Mouse (Mus musculus): Measurements from ENCODE around the gene St6galnac3. TPM values are rescaled to one million over a fixed set of nuclear protein-coding genes. Genes with fewer than 3 reads are reported as not detected.

St6galnac3 gene
- polyA plus RNA-seq, 2 experiments = 20.7 to 36.0 TPM

- Histone ChIP-seq H3K4me3 (replicated peaks; ENCODE audit: low read length) (no peak overlapping the region), H3K36me3 (ENCODE audit: control insufficient read depth, insufficient read depth, low read length) (no peaks in the 10 kb centered on the region), H3K27ac (replicated peaks; ENCODE audit: low read depth, low read length) (no peak overlapping the region), H3K27me3 (ENCODE audit: control insufficient read depth, insufficient read depth, low read length) (no peaks in the 10 kb centered on the region), H3K9ac (ENCODE audit: low read depth, low read length, severe bottlenecking) (no peak overlapping the region), H3K4me1 (ENCODE audit: control insufficient read depth, insufficient read depth, low read length) (no peaks in the 10 kb centered on the region), H3K9me3 (ENCODE audit: control insufficient read depth, low read length) (no peaks in the 10 kb centered on the region), H3K4me2 (replicated peaks; ENCODE audit: low read depth, low read length, severe bottlenecking) (no peak overlapping the region)
- 84% methylated on average over 10 of the region's 10 CpGs for WGBS
- DNase-seq (ENCODE audit: low spot score) = no peak
- no peak for ATAC-seq (ENCODE audit: low FRiP score, low read depth)
- no peak for TF ChIP-seq POLR2A (IDR thresholded peaks at IDR 0.05; ENCODE audit: borderline replicate concordance, extremely low read depth, insufficient read depth, insufficient read length)
Measured at GRCm38 (mm10) chr3:153201835-153202234, 523.1 kb downstream of the St6galnac3 start.

- H3K9me3 ChIP-seq (ENCODE audit: control insufficient read depth, low read length) = no peaks in the 10 kb centered on the region
- no peak for DNase-seq (ENCODE audit: low spot score)
- 92% methylated on average over 12 of the region's 12 CpGs for WGBS
- no peaks in the 10 kb centered on the region for H3K4me1 ChIP-seq (ENCODE audit: control insufficient read depth, insufficient read depth, low read length)
- no peak for TF ChIP-seq POLR2A (IDR thresholded peaks at IDR 0.05; ENCODE audit: borderline replicate concordance, extremely low read depth, insufficient read depth, insufficient read length)
- no peaks in the 10 kb centered on the region for H3K27me3 ChIP-seq (ENCODE audit: control insufficient read depth, insufficient read depth, low read length)
- no peak overlapping the region for H3K4me3 ChIP-seq (replicated peaks; ENCODE audit: low read length)
- ATAC-seq (ENCODE audit: low FRiP score, low read depth) = no peak
- H3K36me3 ChIP-seq (ENCODE audit: control insufficient read depth, insufficient read depth, low read length) = no peaks in the 10 kb centered on the region
- no peak overlapping the region for H3K4me2 ChIP-seq (replicated peaks; ENCODE audit: low read depth, low read length, severe bottlenecking)
- no peak overlapping the region for H3K9ac ChIP-seq (ENCODE audit: low read depth, low read length, severe bottlenecking)
- no peak overlapping the region for H3K27ac ChIP-seq (replicated peaks; ENCODE audit: low read depth, low read length)
Measured at GRCm38 (mm10) chr3:153200801-153201200, 524.2 kb downstream of the St6galnac3 start.

GRCm38 (mm10) chr3:153200076-153200475 lies 524.9 kb downstream of the St6galnac3 start:
- no peak overlapping the region for H3K4me3 ChIP-seq (replicated peaks; ENCODE audit: low read length)
- no peaks in the 10 kb centered on the region for H3K4me1 ChIP-seq (ENCODE audit: control insufficient read depth, insufficient read depth, low read length)
- H3K9ac ChIP-seq (ENCODE audit: low read depth, low read length, severe bottlenecking) = no peak overlapping the region
- ATAC-seq (ENCODE audit: low FRiP score, low read depth) = no peak
- no peaks in the 10 kb centered on the region for H3K27me3 ChIP-seq (ENCODE audit: control insufficient read depth, insufficient read depth, low read length)
- no peak overlapping the region for H3K4me2 ChIP-seq (replicated peaks; ENCODE audit: low read depth, low read length, severe bottlenecking)
- H3K27ac ChIP-seq (replicated peaks; ENCODE audit: low read depth, low read length) = no peak overlapping the region
- WGBS = 89% methylated on average over 11 of the region's 11 CpGs
- H3K36me3 ChIP-seq (ENCODE audit: control insufficient read depth, insufficient read depth, low read length) = no peaks in the 10 kb centered on the region
- no peak for TF ChIP-seq POLR2A (IDR thresholded peaks at IDR 0.05; ENCODE audit: borderline replicate concordance, extremely low read depth, insufficient read depth, insufficient read length)
- no peak for DNase-seq (ENCODE audit: low spot score)
- no peaks in the 10 kb centered on the region for H3K9me3 ChIP-seq (ENCODE audit: control insufficient read depth, low read length)

GRCm38 (mm10) chr3:153199251-153199650 lies 525.7 kb downstream of the St6galnac3 start:
- Histone ChIP-seq H3K4me2 (replicated peaks; ENCODE audit: low read depth, low read length, severe bottlenecking) (no peak overlapping the region), H3K4me3 (replicated peaks; ENCODE audit: low read length) (no peak overlapping the region), H3K27me3 (ENCODE audit: control insufficient read depth, insufficient read depth, low read length) (no peaks in the 10 kb centered on the region), H3K9me3 (ENCODE audit: control insufficient read depth, low read length) (no peaks in the 10 kb centered on the region), H3K9ac (ENCODE audit: low read depth, low read length, severe bottlenecking) (no peak overlapping the region), H3K4me1 (ENCODE audit: control insufficient read depth, insufficient read depth, low read length) (no peaks in the 10 kb centered on the region), H3K36me3 (ENCODE audit: control insufficient read depth, insufficient read depth, low read length) (no peaks in the 10 kb centered on the region), H3K27ac (replicated peaks; ENCODE audit: low read depth, low read length) (no peak overlapping the region)
- DNase-seq (ENCODE audit: low spot score) (no peak), ATAC-seq (ENCODE audit: low FRiP score, low read depth) (no peak)
- WGBS = 78% methylated on average over 8 of the region's 8 CpGs
- no peak for TF ChIP-seq POLR2A (IDR thresholded peaks at IDR 0.05; ENCODE audit: borderline replicate concordance, extremely low read depth, insufficient read depth, insufficient read length)

- Histone ChIP-seq H3K27ac (replicated peaks; ENCODE audit: low read depth, low read length) (no peak overlapping the region), H3K36me3 (ENCODE audit: control insufficient read depth, insufficient read depth, low read length) (no peaks in the 10 kb centered on the region), H3K4me3 (replicated peaks; ENCODE audit: low read length) (no peak overlapping the region), H3K9ac (ENCODE audit: low read depth, low read length, severe bottlenecking) (no peak overlapping the region), H3K4me1 (ENCODE audit: control insufficient read depth, insufficient read depth, low read length) (no peaks in the 10 kb centered on the region), H3K9me3 (ENCODE audit: control insufficient read depth, low read length) (no peaks in the 10 kb centered on the region), H3K4me2 (replicated peaks; ENCODE audit: low read depth, low read length, severe bottlenecking) (no peak overlapping the region), H3K27me3 (ENCODE audit: control insufficient read depth, insufficient read depth, low read length) (no peaks in the 10 kb centered on the region)
- TF ChIP-seq POLR2A (IDR thresholded peaks at IDR 0.05; ENCODE audit: borderline replicate concordance, extremely low read depth, insufficient read depth, insufficient read length) = no peak
- DNase-seq (ENCODE audit: low spot score) (no peak), ATAC-seq (ENCODE audit: low FRiP score, low read depth) (no peak)
- 77% methylated on average over 4 of the region's 4 CpGs for WGBS
Measured at GRCm38 (mm10) chr3:153198514-153198913, 526.5 kb downstream of the St6galnac3 start.

GRCm38 (mm10) chr3:153193025-153193424 lies 531.9 kb downstream of the St6galnac3 start:
- Histone ChIP-seq H3K36me3 (ENCODE audit: control insufficient read depth, insufficient read depth, low read length) (no peaks in the 10 kb centered on the region), H3K9me3 (ENCODE audit: control insufficient read depth, low read length) (no peaks in the 10 kb centered on the region), H3K9ac (ENCODE audit: low read depth, low read length, severe bottlenecking) (no peak overlapping the region), H3K4me1 (ENCODE audit: control insufficient read depth, insufficient read depth, low read length) (no peaks in the 10 kb centered on the region), H3K4me2 (replicated peaks; ENCODE audit: low read depth, low read length, severe bottlenecking) (no peak overlapping the region), H3K27me3 (ENCODE audit: control insufficient read depth, insufficient read depth, low read length) (no peaks in the 10 kb centered on the region), H3K4me3 (replicated peaks; ENCODE audit: low read length) (no peak overlapping the region), H3K27ac (replicated peaks; ENCODE audit: low read depth, low read length) (no peak overlapping the region)
- no peak for TF ChIP-seq POLR2A (IDR thresholded peaks at IDR 0.05; ENCODE audit: borderline replicate concordance, extremely low read depth, insufficient read depth, insufficient read length)
- 83% methylated on average over 7 of the region's 7 CpGs for WGBS
- ATAC-seq (ENCODE audit: low FRiP score, low read depth) = no peak
- no peak for DNase-seq (ENCODE audit: low spot score)

Measured in limb, embryonic 14.5 days (tissue).